Mouse (Mus musculus): Measurements from ENCODE around the gene Slc38a6. TPM values are rescaled to one million over a fixed set of nuclear protein-coding genes. Genes with fewer than 3 reads are reported as not detected.

Slc38a6 gene
- total RNA-seq, 1 experiment = 17.4 TPM

- H3K4me1 ChIP-seq (ENCODE audit: control insufficient read depth in 2 of 2, insufficient read depth in 2 of 2, low read length in 2 of 2, poor library complexity in 1 of 2) = peaks cover 4 to 19% of the 10 kb centered on the region in 2 experiments; a peak in 2 of 4 replicates
- H3K27ac ChIP-seq (ENCODE audit: insufficient read depth, low read depth, low read length, poor library complexity, severe bottlenecking) = no peak overlapping the region
- no peak overlapping the region for H3K9ac ChIP-seq (ENCODE audit: insufficient read depth, low read depth, low read length, poor library complexity, severe bottlenecking)
- in situ Hi-C loops (cut with MboI; ENCODE audit: low sequenced_read_pairs in 2 of 2, unreplicated experiment in 2 of 2) = no loop called here
- no peaks in the 10 kb centered on the region for H3K36me3 ChIP-seq (ENCODE audit: control insufficient read depth, insufficient read depth, low read length, poor library complexity, severe bottlenecking)
- TF ChIP-seq ZC3H11A (IDR thresholded peaks at IDR 0.05; ENCODE audit: borderline replicate concordance, low read depth, low read length) = no peak
- TF ChIP-seq HCFC1 (IDR thresholded peaks at IDR 0.05; ENCODE audit: borderline replicate concordance, insufficient read depth, low read length) = no peak
- no peak for TF ChIP-seq CHD2 (IDR thresholded peaks at IDR 0.05; ENCODE audit: low read depth, low read length)
- no peak for TF ChIP-seq ZNF384 (IDR thresholded peaks at IDR 0.05; ENCODE audit: low read depth, low read length)
- TF ChIP-seq MAFK (IDR thresholded peaks at IDR 0.05; ENCODE audit: insufficient read depth, low read depth, low read length) = no peak
- DNase-seq (ENCODE audit: low read depth, low spot score) = no peak
- H3K9me3 ChIP-seq (ENCODE audit: control insufficient read depth, insufficient read depth, low read depth, low read length) = no peaks in the 10 kb centered on the region
- H3K4me3 ChIP-seq (ENCODE audit: insufficient read depth in 1 of 2, low read depth in 1 of 2, low read length in 2 of 2, poor library complexity in 1 of 2, severe bottlenecking in 1 of 2) = no peak overlapping the region
Measured at GRCm38 (mm10) chr12:73382290-73383178, 96.0 kb downstream of the Slc38a6 start.

DNA sequence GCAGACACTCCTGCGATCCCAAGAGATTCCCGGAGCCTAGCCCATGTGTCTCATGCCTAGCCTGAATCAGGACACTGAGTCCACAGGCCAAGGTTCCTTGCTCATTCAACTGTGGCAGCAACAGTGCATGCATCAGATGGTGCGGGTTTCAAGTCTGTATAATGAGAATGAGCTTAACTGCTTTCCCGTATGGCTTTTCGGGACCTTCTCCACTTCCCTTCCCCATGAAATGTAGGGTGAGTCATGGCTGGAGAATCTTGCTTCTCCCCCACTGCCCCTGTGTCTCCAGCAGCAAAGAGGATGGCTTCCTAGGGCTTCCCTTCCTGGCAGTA is 96.6 kb downstream of the Slc38a6 start:
- no peak for DNase-seq (ENCODE audit: low read depth, low spot score)
- Histone ChIP-seq H3K4me3 (ENCODE audit: insufficient read depth in 1 of 2, low read depth in 1 of 2, low read length in 2 of 2, poor library complexity in 1 of 2, severe bottlenecking in 1 of 2) (no peak overlapping the region), H3K36me3 (ENCODE audit: control insufficient read depth, insufficient read depth, low read length, poor library complexity, severe bottlenecking) (no peaks in the 10 kb centered on the region), H3K9ac (ENCODE audit: insufficient read depth, low read depth, low read length, poor library complexity, severe bottlenecking) (no peak overlapping the region), H3K9me3 (ENCODE audit: control insufficient read depth, insufficient read depth, low read depth, low read length) (no peaks in the 10 kb centered on the region), H3K27ac (ENCODE audit: insufficient read depth, low read depth, low read length, poor library complexity, severe bottlenecking) (no peak overlapping the region), H3K4me1 (ENCODE audit: control insufficient read depth in 2 of 2, insufficient read depth in 2 of 2, low read length in 2 of 2, poor library complexity in 1 of 2) (peaks cover 4 to 19% of the 10 kb centered on the region in 2 experiments; a peak in 2 of 4 replicates)
- in situ Hi-C loops (cut with MboI; ENCODE audit: low sequenced_read_pairs in 2 of 2, unreplicated experiment in 2 of 2) = no loop called here
- TF ChIP-seq CHD2 (IDR thresholded peaks at IDR 0.05; ENCODE audit: low read depth, low read length) = no peak
- TF ChIP-seq HCFC1 (IDR thresholded peaks at IDR 0.05; ENCODE audit: borderline replicate concordance, insufficient read depth, low read length) = no peak
- TF ChIP-seq ZNF384 (IDR thresholded peaks at IDR 0.05; ENCODE audit: low read depth, low read length) = no peak
- no peak for TF ChIP-seq ZC3H11A (IDR thresholded peaks at IDR 0.05; ENCODE audit: borderline replicate concordance, low read depth, low read length)
- no peak for TF ChIP-seq MAFK (IDR thresholded peaks at IDR 0.05; ENCODE audit: insufficient read depth, low read depth, low read length)

DNA sequence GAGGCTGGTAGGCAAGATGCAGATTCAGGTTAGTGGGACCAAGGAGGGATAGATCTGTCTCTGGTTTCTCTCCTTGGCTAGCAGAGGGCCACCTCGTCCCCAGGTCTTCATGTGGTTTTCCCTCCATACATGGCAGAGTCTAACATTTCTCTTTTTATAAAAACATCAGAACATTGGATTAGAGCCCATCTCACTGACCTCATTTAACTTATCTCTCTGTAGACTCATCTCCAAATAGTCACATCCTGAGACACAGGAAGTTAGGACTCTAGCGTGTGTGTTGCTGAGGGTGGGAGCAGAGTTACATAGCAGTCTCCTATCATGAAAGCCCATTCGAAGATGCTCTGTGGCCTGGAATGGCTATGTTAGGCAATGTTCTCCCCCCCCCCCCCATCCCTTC is 97.3 kb downstream of the Slc38a6 start:
- Histone ChIP-seq H3K4me1 (ENCODE audit: control insufficient read depth in 2 of 2, insufficient read depth in 2 of 2, low read length in 2 of 2, poor library complexity in 1 of 2) (peaks cover 4 to 19% of the 10 kb centered on the region in 2 experiments; a peak in 2 of 4 replicates), H3K9me3 (ENCODE audit: control insufficient read depth, insufficient read depth, low read depth, low read length) (no peaks in the 10 kb centered on the region), H3K27ac (ENCODE audit: insufficient read depth, low read depth, low read length, poor library complexity, severe bottlenecking) (no peak overlapping the region), H3K9ac (ENCODE audit: insufficient read depth, low read depth, low read length, poor library complexity, severe bottlenecking) (no peak overlapping the region), H3K36me3 (ENCODE audit: control insufficient read depth, insufficient read depth, low read length, poor library complexity, severe bottlenecking) (no peaks in the 10 kb centered on the region), H3K4me3 (ENCODE audit: insufficient read depth in 1 of 2, low read depth in 1 of 2, low read length in 2 of 2, poor library complexity in 1 of 2, severe bottlenecking in 1 of 2) (no peak overlapping the region)
- no peak for TF ChIP-seq ZNF384 (IDR thresholded peaks at IDR 0.05; ENCODE audit: low read depth, low read length)
- TF ChIP-seq HCFC1 (IDR thresholded peaks at IDR 0.05; ENCODE audit: borderline replicate concordance, insufficient read depth, low read length) = no peak
- TF ChIP-seq ZC3H11A (IDR thresholded peaks at IDR 0.05; ENCODE audit: borderline replicate concordance, low read depth, low read length) = no peak
- no peak for TF ChIP-seq CHD2 (IDR thresholded peaks at IDR 0.05; ENCODE audit: low read depth, low read length)
- TF ChIP-seq MAFK (IDR thresholded peaks at IDR 0.05; ENCODE audit: insufficient read depth, low read depth, low read length) = no peak
- in situ Hi-C loops (cut with MboI; ENCODE audit: low sequenced_read_pairs in 2 of 2, unreplicated experiment in 2 of 2) = no loop called here
- DNase-seq (ENCODE audit: low read depth, low spot score) = no peak

- no peak overlapping the region for H3K9ac ChIP-seq (ENCODE audit: insufficient read depth, low read depth, low read length, poor library complexity, severe bottlenecking)
- H3K4me1 ChIP-seq (ENCODE audit: control insufficient read depth in 2 of 2, insufficient read depth in 2 of 2, low read length in 2 of 2, poor library complexity in 1 of 2) = peaks cover 4 to 19% of the 10 kb centered on the region in 2 experiments; a peak in 2 of 4 replicates
- no peak overlapping the region for H3K27ac ChIP-seq (ENCODE audit: insufficient read depth, low read depth, low read length, poor library complexity, severe bottlenecking)
- DNase-seq (ENCODE audit: low read depth, low spot score) = no peak
- no peaks in the 10 kb centered on the region for H3K9me3 ChIP-seq (ENCODE audit: control insufficient read depth, insufficient read depth, low read depth, low read length)
- H3K4me3 ChIP-seq (ENCODE audit: insufficient read depth in 1 of 2, low read depth in 1 of 2, low read length in 2 of 2, poor library complexity in 1 of 2, severe bottlenecking in 1 of 2) = no peak overlapping the region
- H3K36me3 ChIP-seq (ENCODE audit: control insufficient read depth, insufficient read depth, low read length, poor library complexity, severe bottlenecking) = no peaks in the 10 kb centered on the region
- in situ Hi-C loops (cut with MboI; ENCODE audit: low sequenced_read_pairs in 2 of 2, unreplicated experiment in 2 of 2) = no loop called here
- TF ChIP-seq HCFC1 (IDR thresholded peaks at IDR 0.05; ENCODE audit: borderline replicate concordance, insufficient read depth, low read length) (no peak), ZNF384 (IDR thresholded peaks at IDR 0.05; ENCODE audit: low read depth, low read length) (no peak), CHD2 (IDR thresholded peaks at IDR 0.05; ENCODE audit: low read depth, low read length) (no peak), MAFK (IDR thresholded peaks at IDR 0.05; ENCODE audit: insufficient read depth, low read depth, low read length) (no peak), ZC3H11A (IDR thresholded peaks at IDR 0.05; ENCODE audit: borderline replicate concordance, low read depth, low read length) (no peak)
Measured at GRCm38 (mm10) chr12:73384747-73385146, 98.2 kb downstream of the Slc38a6 start.

All from ES-E14 (cell line).